Mouse (Mus musculus) thymus, adult 2 months (tissue): ENCODE measurements at regions not wholly inside any gene's neighbourhood (a gene's known extent, or its start where the extent isn't known, plus 50 kb on each side); places are given as distances from the start of the nearest gene placed in this dataset.

Experiments used
- DNase-seq: peaks from one replicate; pipeline ENCODE4 v3.0.0; 2021
- H3K27ac ChIP-seq: fragments of 200-500 bp; 2 replicates; pipeline ENCODE4 v1.5.1; 2012; ENCODE audit warnings: low read length, control low read depth; ENCODE audit not compliant: control insufficient read depth, insufficient read depth
- H3K27me3 ChIP-seq: fragments of 200-500 bp; 2 replicates; pipeline ENCODE4 v1.6.1; 2012; ENCODE audit warnings: mild to moderate bottlenecking, low read length, moderate library complexity, mixed read lengths; ENCODE audit not compliant: control insufficient read depth, insufficient read depth
- H3K36me3 ChIP-seq: fragments of 200-500 bp; 2 replicates; pipeline ENCODE4 v1.6.1; 2012; ENCODE audit warnings: mild to moderate bottlenecking, low read length, moderate library complexity; ENCODE audit not compliant: control insufficient read depth, insufficient read depth
- H3K4me1 ChIP-seq: fragments of 200-500 bp; replicated peaks from 2 replicates; pipeline ENCODE4 v1.6.1; 2012; ENCODE audit warnings: low read length; ENCODE audit not compliant: control insufficient read depth, insufficient read depth
- H3K4me3 ChIP-seq: fragments of 200-500 bp; 2 replicates; pipeline ENCODE4 v1.5.1; 2012; ENCODE audit warnings: mild to moderate bottlenecking, low read length, control low read depth, moderate library complexity; ENCODE audit not compliant: control insufficient read depth, insufficient read depth
- CTCF ChIP-seq: fragments of 200-500 bp; IDR thresholded peaks from 2 replicates; pipeline ENCODE4 v1.5.1; 2012; ENCODE audit warnings: mild to moderate bottlenecking, control low read depth, low read length, moderate library complexity, borderline replicate concordance; ENCODE audit not compliant: control insufficient read depth, poor library complexity, insufficient read depth; ENCODE audit errors: extremely low read depth
- POLR2A ChIP-seq: fragments of 200-500 bp; IDR thresholded peaks from 2 replicates; pipeline ENCODE4 v1.6.1; 2012; ENCODE audit warnings: mild to moderate bottlenecking, low read length, control low read depth, moderate library complexity; ENCODE audit not compliant: control insufficient read depth, poor library complexity, insufficient read depth; ENCODE audit errors: extremely low read depth
- WGBS: fragments of 180-500 bp; shearing (Covaris S2); methylation state at CpG from one replicate; pipeline ENCODE4 v1.1.7; 2018; 5-methylcytosine and 5-hydroxymethylcytosine counted together

DNA sequence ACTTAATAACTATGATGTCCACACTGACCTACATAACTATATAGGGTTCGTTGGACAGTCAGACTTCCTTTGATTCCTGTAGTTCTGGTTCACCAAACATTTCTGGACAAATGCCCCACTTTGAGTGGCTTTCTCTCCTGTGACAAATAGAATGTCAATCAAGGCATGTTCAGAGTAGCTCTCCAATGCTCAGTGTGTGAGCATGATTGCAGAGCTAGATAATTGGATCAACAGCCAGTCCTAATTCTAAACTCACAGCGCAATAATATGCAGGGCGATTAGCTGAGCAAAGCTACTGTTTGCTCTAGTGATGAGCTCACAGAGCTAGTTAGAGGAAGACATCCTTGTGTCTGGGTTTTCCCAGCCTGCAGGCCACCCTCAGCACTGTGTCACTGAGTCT, 692.1 kb downstream of the Tmem132b start:
- Histone ChIP-seq H3K36me3 (no peaks in the 10 kb centered on the region), H3K4me3 (no peak overlapping the region), H3K4me1 (no peaks in the 10 kb centered on the region), H3K27me3 (no peaks in the 10 kb centered on the region), H3K27ac (no peak overlapping the region)
- TF ChIP-seq POLR2A: no peak
- no peak for TF ChIP-seq CTCF
- no peak for DNase-seq
- 95% methylated on average over 3 of the region's 3 CpGs for WGBS

- WGBS: 85% methylated on average over 4 of the region's 4 CpGs
- no peak for TF ChIP-seq CTCF
- no peak for TF ChIP-seq POLR2A
Measured at GRCm38 (mm10) chr5:126230768-126231167, 699.2 kb downstream of the Tmem132b start.

DNA sequence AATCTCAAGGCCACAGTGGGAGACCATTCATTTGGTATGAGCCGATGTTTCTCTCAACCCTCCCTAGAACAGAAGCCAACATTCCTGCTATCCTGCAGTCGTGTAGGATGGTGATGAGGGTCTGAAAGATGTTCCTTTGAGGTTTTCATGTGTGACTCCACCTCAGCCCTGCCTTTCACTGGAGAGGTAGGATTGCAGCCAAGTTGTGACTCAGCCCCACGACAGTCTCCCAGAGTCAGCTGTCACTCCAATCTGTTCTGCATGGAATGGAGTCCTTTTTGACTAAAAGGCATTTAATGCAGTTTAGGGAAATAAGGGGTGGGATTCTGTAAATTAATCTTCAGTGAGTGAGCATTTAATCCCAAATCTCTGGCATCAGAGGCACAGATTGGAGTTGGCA, 706.5 kb downstream of the Tmem132b start:
- WGBS: 79% methylated on average over 3 of the region's 3 CpGs
- no peak overlapping the region for H3K27ac ChIP-seq
- no peaks in the 10 kb centered on the region for H3K36me3 ChIP-seq
- TF ChIP-seq CTCF: no peak
- TF ChIP-seq POLR2A: no peak
- no peak for DNase-seq
- no peaks in the 10 kb centered on the region for H3K4me1 ChIP-seq
- no peaks in the 10 kb centered on the region for H3K27me3 ChIP-seq
- no peak overlapping the region for H3K4me3 ChIP-seq

More at GRCm38 (mm10) chr5:126230768-126231167, 699.2 kb downstream of the Tmem132b start:
- Histone ChIP-seq H3K27me3 (no peaks in the 10 kb centered on the region), H3K4me3 (no peak overlapping the region), H3K36me3 (no peaks in the 10 kb centered on the region), H3K4me1 (no peaks in the 10 kb centered on the region), H3K27ac (no peak overlapping the region)
- DNase-seq: no peak

- H3K4me1 ChIP-seq: no peaks in the 10 kb centered on the region
- no peak overlapping the region for H3K27ac ChIP-seq
- H3K27me3 ChIP-seq: no peaks in the 10 kb centered on the region
- WGBS: 93% methylated on average over 2 of the region's 2 CpGs
- TF ChIP-seq POLR2A (no peak), CTCF (no peak)
- H3K4me3 ChIP-seq: no peak overlapping the region
- DNase-seq: no peak
- H3K36me3 ChIP-seq: no peaks in the 10 kb centered on the region
Measured at GRCm38 (mm10) chr5:126245776-126246175, 714.2 kb downstream of the Tmem132b start.

GRCm38 (mm10) chr5:126250331-126250730, 718.8 kb downstream of the Tmem132b start:
- TF ChIP-seq CTCF: no peak
- TF ChIP-seq POLR2A: no peak
- Histone ChIP-seq H3K27me3 (no peaks in the 10 kb centered on the region), H3K4me1 (no peaks in the 10 kb centered on the region), H3K36me3 (no peaks in the 10 kb centered on the region), H3K4me3 (no peak overlapping the region), H3K27ac (no peak overlapping the region)
- 68% methylated on average over 1 of the region's 1 CpGs for WGBS
- DNase-seq: no peak

GRCm38 (mm10) chr5:126254661-126255060, 723.1 kb downstream of the Tmem132b start:
- TF ChIP-seq CTCF (no peak), POLR2A (no peak)
- no peak overlapping the region for H3K4me3 ChIP-seq
- 67% methylated on average over 1 of the region's 1 CpGs for WGBS

GRCm38 (mm10) chr5:126257860-126258259, 726.3 kb downstream of the Tmem132b start:
- H3K27me3 ChIP-seq: no peaks in the 10 kb centered on the region
- TF ChIP-seq POLR2A: no peak
- no peak for TF ChIP-seq CTCF
- no peak for DNase-seq
- no peak overlapping the region for H3K27ac ChIP-seq
- H3K4me1 ChIP-seq: no peaks in the 10 kb centered on the region
- H3K36me3 ChIP-seq: no peaks in the 10 kb centered on the region
- H3K4me3 ChIP-seq: no peak overlapping the region
- WGBS: 81% methylated on average over 5 of the region's 5 CpGs

More at GRCm38 (mm10) chr5:126254661-126255060, 723.1 kb downstream of the Tmem132b start:
- H3K27me3 ChIP-seq: no peaks in the 10 kb centered on the region
- no peak overlapping the region for H3K27ac ChIP-seq
- H3K4me1 ChIP-seq: no peaks in the 10 kb centered on the region
- no peak for DNase-seq
- no peaks in the 10 kb centered on the region for H3K36me3 ChIP-seq

DNA sequence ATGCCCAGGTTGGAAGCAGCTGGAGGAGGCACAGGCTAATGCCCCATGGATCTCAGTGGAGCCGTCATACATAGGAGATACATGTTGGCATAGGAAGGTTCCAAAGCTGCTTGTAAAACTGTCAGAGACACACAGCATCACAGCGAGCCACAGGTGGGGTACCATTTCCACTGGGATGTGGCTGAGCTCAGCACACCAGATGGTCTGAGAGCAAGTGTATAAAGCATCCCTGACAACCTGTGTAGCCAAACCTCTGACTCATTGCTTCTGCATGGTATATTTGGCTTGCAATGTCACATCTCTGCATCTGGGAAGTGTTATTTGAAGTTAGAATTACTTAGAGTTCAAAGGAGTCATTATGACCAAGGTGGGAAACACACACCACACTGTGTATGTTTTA, 734.9 kb downstream of the Tmem132b start:
- 84% methylated on average over 2 of the region's 2 CpGs for WGBS
- Histone ChIP-seq H3K36me3 (no peaks in the 10 kb centered on the region), H3K4me1 (no peaks in the 10 kb centered on the region), H3K4me3 (no peak overlapping the region), H3K27ac (no peak overlapping the region), H3K27me3 (no peaks in the 10 kb centered on the region)
- no peak for DNase-seq
- TF ChIP-seq POLR2A: no peak
